Mouse (Mus musculus): Measurements from ENCODE around the gene Dus2.

- TF ChIP-seq CTCF (IDR thresholded peaks at IDR 0.05; ENCODE audit: low read depth): no peak
- no peak for TF ChIP-seq EP300 (optimal IDR thresholded peaks at IDR 0.05)
Measured at GRCm38 (mm10) chr8:106046872-106047559, 55.9 kb downstream of the Dus2 start.
